In genomic region chr17:88062860-88063580, GRCm38 (mm10) we compare ENCODE assay signal across 8 mouse cellular contexts. TPM values are rescaled to one million over a fixed set of nuclear protein-coding genes. Genes with fewer than 3 reads are reported as not detected.
DNase-seq lines count a peak whose midpoint lies in the region; ATAC-seq and TF ChIP-seq lines count a peak whose summit lies in the region.

No protein-coding gene starts in this region.

- 22% methylated on average over 8 of the region's 8 CpGs for WGBS in spleen, adult 2 months
- WGBS in liver, embryonic 12.5 days (ENCODE audit: insufficient replicate concordance) = 41% methylated on average over 8 of the region's 8 CpGs

- H3K27ac ChIP-seq in spleen, adult 2 months (ENCODE audit: insufficient read depth, low read length) = no peak overlapping the region
- no peak overlapping the region; the same call in 1 of the 2 replicates for H3K27ac ChIP-seq in liver, embryonic 12.5 days

- H3K27me3 ChIP-seq in spleen, adult 2 months (ENCODE audit: control insufficient read depth, insufficient read depth, low read length) = no peaks in the 10 kb centered on the region
- H3K27me3 ChIP-seq in liver, embryonic 12.5 days (replicated peaks) = no peaks in the 10 kb centered on the region

- H3K36me3 ChIP-seq in spleen, adult 2 months (ENCODE audit: control insufficient read depth, insufficient read depth, low read length) = peaks cover 1% of the 10 kb centered on the region; the same call in 1 of the 2 replicates
- no peaks in the 10 kb centered on the region for H3K36me3 ChIP-seq in liver, embryonic 12.5 days

- DNase-seq in adrenal gland, postnatal 10 days = peak; percentile 16
- DNase-seq in adrenal gland, adult 8-10 months = no peak
- no peak for DNase-seq in spleen, adult 2 months (ENCODE audit: low read depth in 1 of 2, low spot score in 2 of 2)
- no peak for DNase-seq in spleen, postnatal 4 days (ENCODE audit: low spot score in 2 of 2)
- DNase-seq in ovary, postnatal 36 days (ENCODE audit: low spot score) = no peak
- no peak for DNase-seq in gastrocnemius, adult 18-20 months (ENCODE audit: low spot score)
- no peak for DNase-seq in frontal cortex, postnatal 36 days (ENCODE audit: low spot score in 2 of 2)

- H3K4me1 ChIP-seq in spleen, adult 2 months (ENCODE audit: control insufficient read depth, insufficient read depth, insufficient read length) = peaks cover 10% of the 10 kb centered on the region
- H3K4me1 ChIP-seq in liver, embryonic 12.5 days = peaks cover 49% of the 10 kb centered on the region

- peak overlapping the region; percentile 10; the same call in 1 of the 2 replicates for H3K4me3 ChIP-seq in spleen, adult 2 months (ENCODE audit: extremely low read depth, insufficient read depth, insufficient read length)
- H3K4me3 ChIP-seq in liver, embryonic 12.5 days = peak overlapping the region; percentile 94

- 0 out of 2 replicates have a peak, but pooled peaks cover 5% of the 10 kb centered on the region for H3K9me3 ChIP-seq in liver, embryonic 12.5 days (replicated peaks)

- TF ChIP-seq CTCF in spleen, adult 2 months (IDR thresholded peaks at IDR 0.05; ENCODE audit: extremely low read depth, insufficient read depth, insufficient read length, insufficient replicate concordance) = no peak

- peak overlapping the region; percentile 86 for H3K4me2 ChIP-seq in liver, embryonic 12.5 days

- peak overlapping the region; percentile 100 for H3K9ac ChIP-seq in liver, embryonic 12.5 days

- TF ChIP-seq POLR2A in spleen, adult 2 months (IDR thresholded peaks at IDR 0.05; ENCODE audit: low read depth, low read length) = no peak

- no peak for ATAC-seq in liver, embryonic 12.5 days

RNA-seq across cellular contexts. Expression of gene Fbxo11, which starts 2.1 kb away (rescaled TPM):
- 10 to 100 TPM; 52.9 to 63.0 TPM for total RNA-seq in adrenal gland, postnatal 10 days (2021)
- 10 to 100 TPM; 56.1 to 65.6 (median 64.3) TPM for total RNA-seq in adrenal gland, adult 8-10 months (2022)
- polyA plus RNA-seq in spleen, adult 2 months (2012; rRNA removed) = 13.6 and 17.0 TPM in 2 replicates
- polyA plus RNA-seq in liver, embryonic 12.5 days (2016; fragmentation: Nextera tagmentation; extraction: Ambion mirVana) = 6.2 and 7.0 TPM in 2 replicates
- total RNA-seq in gastrocnemius, adult 18-20 months (2021) = 10 to 100 TPM; 32.9 to 39.2 TPM
